Mouse (Mus musculus) kidney, embryonic 16.5 days (tissue): ENCODE data around the gene Psip1. TPM values are rescaled to one million over a fixed set of nuclear protein-coding genes. Genes with fewer than 3 reads are reported as not detected.

Experiments used
- ATAC-seq: fragments of 200-750 bp; cut with Nextera tagmentation; 2 replicates; pipeline ENCODE4 v1.8.0; 2017; ENCODE audit warnings: moderate TSS enrichment; ENCODE audit not compliant: low FRiP score, low TSS enrichment
- H3K27ac ChIP-seq: fragments of 300-500 bp; sonication (generic); 2 replicates; pipeline ENCODE4 v1.5.1; 2014; ENCODE audit warnings: low read length
- H3K27me3 ChIP-seq: fragments of 300-500 bp; sonication (generic); 2 replicates; pipeline ENCODE4 v1.6.1; 2014; ENCODE audit warnings: low read length, control low read depth, mixed read lengths; ENCODE audit not compliant: insufficient read depth
- H3K36me3 ChIP-seq: fragments of 300-500 bp; sonication (generic); 2 replicates; pipeline ENCODE4 v1.6.1; 2014; ENCODE audit warnings: low read length, control low read depth, mixed read lengths; ENCODE audit not compliant: insufficient read depth
- H3K4me1 ChIP-seq: fragments of 300-500 bp; sonication (generic); 2 replicates; pipeline ENCODE4 v1.6.1; 2014; ENCODE audit warnings: low read length, control low read depth, mixed read lengths; ENCODE audit not compliant: insufficient read depth
- H3K4me2 ChIP-seq: fragments of 300-500 bp; sonication (generic); replicated peaks from 2 replicates; pipeline ENCODE4 v1.6.1; 2014; ENCODE audit warnings: low read depth, low read length
- H3K4me3 ChIP-seq: fragments of 300-500 bp; sonication (generic); 2 replicates; pipeline ENCODE4 v1.5.1; 2014; ENCODE audit warnings: mild to moderate bottlenecking, low read length
- H3K9ac ChIP-seq: fragments of 300-500 bp; sonication (generic); replicated peaks from 2 replicates; pipeline ENCODE4 v1.6.1; 2014; ENCODE audit warnings: low read length
- H3K9me3 ChIP-seq: fragments of 300-500 bp; sonication (generic); 2 replicates; pipeline ENCODE4 v1.6.1; 2016; ENCODE audit warnings: low read length, control low read depth
- WGBS: fragments of 180-500 bp; shearing (Covaris S2); extraction: QIAGEN DNeasy Blood & Tissue Kit; methylation state at CpG from one replicate; pipeline ENCODE4 v1.1.7; 2014; 5-methylcytosine and 5-hydroxymethylcytosine counted together
- polyA plus RNA-seq: library from polyadenylated mRNA; unstranded; fragments of >200 nt; fragmentation: Nextera tagmentation; extraction: Ambion mirVana; gene quantifications from 2 replicates; pipeline ENCODE4 v1.2.1, GENCODE M21; 2015

Psip1 gene
- polyA plus RNA-seq, 1 experiment from 2014 or later, result 109 TPM

DNA sequence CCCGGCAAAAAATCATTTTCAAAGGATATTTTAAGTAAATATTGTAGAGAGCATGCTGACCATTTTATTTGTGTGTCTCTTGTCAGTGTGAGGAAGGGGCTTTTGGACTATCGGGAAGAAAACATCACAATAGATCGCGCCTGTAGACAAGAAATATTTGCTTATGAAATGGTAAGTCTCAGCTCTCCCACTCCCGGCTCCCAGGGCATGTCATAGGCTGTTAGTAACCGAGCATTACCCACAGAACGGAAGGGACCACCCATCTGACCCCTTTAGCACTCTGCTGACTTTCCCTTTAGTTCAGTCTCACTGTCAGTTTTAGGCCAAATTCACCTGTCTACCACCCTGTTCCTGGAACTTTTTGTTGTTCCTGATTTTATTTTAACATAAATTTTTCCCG, 58.6 kb downstream of the Psip1 start:
- Histone ChIP-seq H3K27me3 (no peaks in the 10 kb centered on the region), H3K4me2 (no peak overlapping the region), H3K4me1 (no peaks in the 10 kb centered on the region), H3K4me3 (no peak overlapping the region), H3K9me3 (no peaks in the 10 kb centered on the region), H3K36me3 (peaks cover 50% of the 10 kb centered on the region), H3K9ac (no peak overlapping the region), H3K27ac (no peak overlapping the region)
- no peak for ATAC-seq
- WGBS, result 93% methylated on average over 8 of the region's 8 CpGs

DNA sequence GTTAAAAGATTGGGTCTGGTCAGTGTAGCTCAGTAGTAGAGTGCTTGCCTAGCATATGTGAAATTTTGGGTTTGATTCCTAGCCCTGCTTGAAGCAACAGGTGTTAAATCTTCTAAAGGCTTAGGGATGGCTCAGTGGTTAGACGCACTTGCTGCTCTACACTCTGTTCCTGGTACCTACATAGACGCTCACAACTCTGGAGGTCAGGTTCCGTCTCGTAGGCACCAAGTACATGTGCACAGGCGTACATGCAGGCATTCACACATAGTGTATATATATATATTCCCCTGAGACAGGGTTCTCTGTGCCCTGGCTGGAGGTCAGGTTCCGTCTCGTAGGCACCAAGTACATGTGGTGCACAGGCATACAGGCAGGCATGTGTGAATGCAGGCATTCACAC, 59.1 kb downstream of the Psip1 start:
- H3K36me3 ChIP-seq, result peaks cover 49% of the 10 kb centered on the region
- no peak overlapping the region for H3K4me3 ChIP-seq
- H3K4me1 ChIP-seq, result no peaks in the 10 kb centered on the region
- WGBS, result 96% methylated on average over 7 of the region's 7 CpGs
- no peaks in the 10 kb centered on the region for H3K9me3 ChIP-seq
- H3K27ac ChIP-seq, result no peak overlapping the region
- no peak overlapping the region for H3K9ac ChIP-seq
- H3K4me2 ChIP-seq, result no peak overlapping the region
- H3K27me3 ChIP-seq, result no peaks in the 10 kb centered on the region
- ATAC-seq, result no peak

DNA sequence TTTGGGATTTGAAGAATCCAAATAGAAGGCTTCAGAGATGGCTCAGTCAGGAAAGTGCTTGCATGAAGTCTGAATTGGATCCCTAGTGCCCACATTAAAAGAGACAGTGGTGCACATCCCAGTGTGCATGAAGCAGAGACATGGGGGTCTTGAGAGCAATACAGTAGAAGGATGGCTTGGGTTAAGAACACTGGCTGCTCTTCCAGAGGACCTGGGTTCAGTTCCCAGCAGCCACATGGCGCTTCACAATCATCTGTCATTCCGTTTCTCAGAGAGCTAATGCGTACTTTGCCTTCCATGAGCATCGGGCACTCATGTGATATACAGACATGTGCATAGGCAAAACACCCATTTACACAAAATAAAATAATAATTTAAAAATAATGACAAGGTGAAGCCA, 61.1 kb downstream of the Psip1 start:
- H3K4me1 ChIP-seq, result no peaks in the 10 kb centered on the region
- H3K36me3 ChIP-seq, result peaks cover 48% of the 10 kb centered on the region
- no peaks in the 10 kb centered on the region for H3K27me3 ChIP-seq
- no peak overlapping the region for H3K9ac ChIP-seq
- H3K27ac ChIP-seq, result no peak overlapping the region
- no peak overlapping the region for H3K4me2 ChIP-seq
- no peak for ATAC-seq
- WGBS, result 96% methylated on average over 4 of the region's 4 CpGs
- H3K4me3 ChIP-seq, result no peak overlapping the region
- no peaks in the 10 kb centered on the region for H3K9me3 ChIP-seq

DNA sequence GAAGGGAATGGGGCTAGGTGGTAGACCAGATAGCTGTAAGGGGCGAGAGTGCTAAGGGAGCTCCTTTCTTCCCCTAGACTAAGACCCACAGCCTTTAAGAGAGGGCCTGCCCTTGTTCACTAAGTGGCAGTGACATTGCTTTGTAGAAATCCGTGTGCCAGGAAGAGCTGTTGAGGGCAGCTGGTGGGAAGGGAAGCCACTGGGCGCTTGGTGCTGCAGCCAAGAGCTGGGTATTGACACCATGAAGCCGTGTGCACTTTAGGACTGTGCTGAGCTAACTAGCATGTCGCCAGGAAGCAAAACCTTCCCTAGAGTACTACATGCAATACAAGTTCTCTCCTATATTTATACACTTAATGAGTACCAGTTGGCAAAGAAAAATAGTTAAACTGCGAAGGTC, 62.6 kb downstream of the Psip1 start:
- WGBS, result 95% methylated on average over 6 of the region's 6 CpGs
- peaks cover 42% of the 10 kb centered on the region for H3K36me3 ChIP-seq

DNA sequence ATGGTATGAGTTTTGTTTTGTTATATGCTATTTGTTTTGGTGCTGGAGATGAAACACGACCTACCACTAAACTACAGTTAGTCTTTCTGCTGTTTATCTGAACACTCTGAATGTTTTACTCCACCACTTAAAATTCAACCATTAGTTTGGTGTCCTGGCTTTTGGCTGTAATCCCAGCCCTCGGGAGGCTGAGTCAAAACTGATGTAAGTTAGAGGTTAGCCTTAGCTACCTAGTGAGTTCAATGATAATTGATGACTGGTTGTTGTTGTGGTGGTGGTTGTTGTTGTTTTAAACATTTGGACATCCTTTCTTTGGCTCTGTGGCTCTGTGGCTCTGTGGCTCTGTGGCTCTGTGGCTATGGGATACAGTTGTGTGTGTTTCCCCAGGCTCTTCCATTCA, 67.5 kb downstream of the Psip1 start:
- Histone ChIP-seq H3K4me1 (peaks cover 13% of the 10 kb centered on the region), H3K36me3 (peaks cover 13% of the 10 kb centered on the region), H3K4me2 (peak overlapping the region; percentile 74), H3K9me3 (no peaks in the 10 kb centered on the region), H3K9ac (peak overlapping the region; percentile 97; the same call in 1 of the 2 replicates), H3K4me3 (peak overlapping the region; percentile 98), H3K27ac (no peak overlapping the region), H3K27me3 (no peaks in the 10 kb centered on the region)
- no peak for ATAC-seq
- 65% methylated on average over 2 of the region's 2 CpGs for WGBS

More for the DNA sequence above, 62.6 kb downstream of the Psip1 start:
- Histone ChIP-seq H3K9me3 (no peaks in the 10 kb centered on the region), H3K4me1 (peaks cover 6% of the 10 kb centered on the region), H3K27ac (no peak overlapping the region), H3K9ac (no peak overlapping the region), H3K27me3 (no peaks in the 10 kb centered on the region), H3K4me3 (no peak overlapping the region), H3K4me2 (no peak overlapping the region)
- ATAC-seq, result no peak

DNA sequence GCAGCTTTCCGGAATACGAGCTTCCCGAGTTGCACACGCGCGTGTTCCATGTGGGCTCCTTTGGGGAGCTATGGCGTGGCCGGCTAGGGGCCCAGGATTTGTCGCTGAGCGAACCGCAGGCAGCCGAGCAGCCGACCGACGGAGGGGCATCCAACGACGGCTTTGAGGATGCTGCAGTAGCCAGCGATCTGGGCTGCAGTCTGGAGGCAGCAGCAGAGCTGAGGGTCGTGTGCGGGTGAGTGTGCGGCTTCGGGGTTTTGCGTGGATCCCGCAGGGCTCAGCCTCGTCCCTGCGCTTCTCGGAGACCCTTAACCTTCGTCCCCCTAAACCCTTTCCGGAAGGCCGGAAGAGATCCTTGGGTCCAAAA, 68.5 kb downstream of the Psip1 start:
- no peaks in the 10 kb centered on the region for H3K9me3 ChIP-seq
- no peak for ATAC-seq
- 0% methylated on average over 30 of the region's 30 CpGs for WGBS

DNA sequence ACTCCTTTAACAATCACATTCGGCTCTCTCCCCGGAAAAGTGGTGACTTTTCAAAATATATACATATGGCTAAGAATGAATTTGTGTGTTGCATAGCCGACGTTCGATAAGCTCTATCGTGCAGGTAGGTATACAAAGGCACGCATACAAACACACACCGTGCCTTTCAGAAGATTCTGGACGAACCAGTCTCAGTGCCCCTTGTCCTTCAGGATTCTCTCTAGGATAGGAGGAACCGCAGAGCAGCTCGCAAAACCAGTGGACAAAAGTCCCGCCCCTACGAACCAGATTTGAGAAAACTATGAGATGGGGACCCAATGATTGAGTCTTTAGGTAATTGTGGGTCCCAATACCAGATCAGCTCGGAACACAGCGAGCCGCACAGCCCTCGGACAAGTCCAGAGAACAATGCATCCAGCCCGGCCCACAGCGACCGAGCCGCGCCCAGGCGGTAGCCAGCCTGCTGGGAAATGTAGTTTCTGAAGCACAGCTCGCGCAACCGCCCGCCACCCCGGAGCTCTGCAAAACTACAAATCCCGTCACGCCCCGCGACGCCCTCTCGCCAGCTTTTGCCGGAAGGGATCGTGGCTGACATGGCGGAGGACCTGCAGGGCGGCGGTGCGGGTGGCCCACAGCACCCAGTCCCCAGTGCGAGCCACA, 69.0 kb downstream of the Psip1 start, which contains the start of gene Snapc3:
Gene Snapc3, plus strand, starts transcription at position 565 of the 660 bp plus-strand sequence.
- H3K9me3 ChIP-seq, result no peaks in the 10 kb centered on the region
- no peaks in the 10 kb centered on the region for H3K27me3 ChIP-seq
- peak; percentile 100 for ATAC-seq
- peak within 1 kb of the TSS; percentile 86 for H3K27ac ChIP-seq
- H3K9ac ChIP-seq, result peak within 1 kb of the TSS; percentile 97
- 0 out of 2 replicates have a peak, but pooled peaks cover 3% of the 10 kb centered on the region for H3K36me3 ChIP-seq
- H3K4me1 ChIP-seq, result peaks cover 13% of the 10 kb centered on the region
- WGBS, result under 1% methylated on average over 41 of the region's 41 CpGs
- peak within 1 kb of the TSS; percentile 74 for H3K4me2 ChIP-seq
- peak within 1 kb of the TSS; percentile 98 for H3K4me3 ChIP-seq

More for the DNA sequence above, 68.5 kb downstream of the Psip1 start:
- Histone ChIP-seq H3K4me2 (peak overlapping the region; percentile 74), H3K4me1 (peaks cover 13% of the 10 kb centered on the region), H3K36me3 (0 out of 2 replicates have a peak, but pooled peaks cover 3% of the 10 kb centered on the region), H3K27ac (peak overlapping the region; percentile 84), H3K27me3 (no peaks in the 10 kb centered on the region), H3K4me3 (peak overlapping the region; percentile 98), H3K9ac (peak overlapping the region; percentile 97)

DNA sequence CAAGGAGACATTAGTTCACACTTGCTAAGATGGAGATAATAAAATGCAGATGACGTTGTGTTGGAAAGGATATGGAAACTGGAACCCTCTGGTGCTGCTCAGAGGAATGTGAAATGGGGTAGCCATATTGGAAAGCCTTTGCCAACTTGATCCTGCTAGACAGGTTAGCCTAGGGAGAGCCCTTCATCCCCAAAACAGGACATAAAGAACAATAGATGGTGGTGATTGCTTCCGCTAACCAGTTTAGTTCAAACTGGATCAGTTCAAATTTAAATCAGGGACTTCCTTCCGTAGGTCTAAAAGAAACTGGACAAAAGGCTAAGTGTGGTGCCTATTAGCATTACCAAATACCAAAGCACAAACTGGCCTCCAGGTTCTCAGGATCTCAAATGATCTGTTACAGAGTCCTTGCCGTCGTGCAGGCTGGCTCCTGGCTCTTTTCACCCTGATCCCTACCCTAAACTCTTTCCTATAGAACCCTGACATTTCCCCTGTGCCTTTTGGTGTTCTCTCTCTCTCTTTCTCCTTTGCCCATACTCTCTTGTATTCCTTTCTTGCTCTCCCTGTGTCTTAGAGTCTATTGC, 71.9 kb downstream of the Psip1 start:
- H3K9me3 ChIP-seq, result no peaks in the 10 kb centered on the region
- H3K27me3 ChIP-seq, result no peaks in the 10 kb centered on the region
- H3K9ac ChIP-seq, result no peak overlapping the region
- ATAC-seq, result no peak
- H3K36me3 ChIP-seq, result no peaks in the 10 kb centered on the region
- H3K4me1 ChIP-seq, result peaks cover 13% of the 10 kb centered on the region
- no peak overlapping the region for H3K27ac ChIP-seq
- H3K4me2 ChIP-seq, result no peak overlapping the region
- 83% methylated on average over 5 of the region's 5 CpGs for WGBS
- H3K4me3 ChIP-seq, result no peak overlapping the region

DNA sequence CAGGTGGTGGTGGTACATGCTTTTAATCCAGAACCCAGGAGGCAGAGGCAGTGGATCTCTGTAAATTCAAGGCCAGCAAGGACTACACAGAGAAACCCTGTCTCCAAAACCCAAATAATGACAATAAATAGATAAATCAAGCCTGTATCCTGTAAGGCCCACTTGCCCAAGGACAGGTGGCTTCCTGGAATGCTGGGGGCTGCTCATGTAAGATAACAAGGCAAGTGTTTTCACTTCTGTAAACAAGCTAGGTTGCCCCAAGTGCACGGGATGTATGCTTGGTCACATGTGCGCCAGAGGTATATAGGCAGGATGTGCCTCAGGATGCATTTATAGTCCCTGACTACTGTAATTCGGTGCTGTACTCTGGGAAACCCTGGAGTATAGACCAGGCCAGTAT, 74.2 kb downstream of the Psip1 start:
- Histone ChIP-seq H3K36me3 (0 out of 2 replicates have a peak, but pooled peaks cover 3% of the 10 kb centered on the region), H3K27me3 (no peaks in the 10 kb centered on the region), H3K27ac (no peak overlapping the region), H3K4me1 (peaks cover 4% of the 10 kb centered on the region; the same call in 1 of the 2 replicates), H3K9me3 (peaks cover 15% of the 10 kb centered on the region), H3K4me2 (no peak overlapping the region), H3K4me3 (no peak overlapping the region), H3K9ac (no peak overlapping the region)
- ATAC-seq, result no peak; the same call in 1 of the 2 replicates
- 72% methylated on average over 3 of the region's 3 CpGs for WGBS

DNA sequence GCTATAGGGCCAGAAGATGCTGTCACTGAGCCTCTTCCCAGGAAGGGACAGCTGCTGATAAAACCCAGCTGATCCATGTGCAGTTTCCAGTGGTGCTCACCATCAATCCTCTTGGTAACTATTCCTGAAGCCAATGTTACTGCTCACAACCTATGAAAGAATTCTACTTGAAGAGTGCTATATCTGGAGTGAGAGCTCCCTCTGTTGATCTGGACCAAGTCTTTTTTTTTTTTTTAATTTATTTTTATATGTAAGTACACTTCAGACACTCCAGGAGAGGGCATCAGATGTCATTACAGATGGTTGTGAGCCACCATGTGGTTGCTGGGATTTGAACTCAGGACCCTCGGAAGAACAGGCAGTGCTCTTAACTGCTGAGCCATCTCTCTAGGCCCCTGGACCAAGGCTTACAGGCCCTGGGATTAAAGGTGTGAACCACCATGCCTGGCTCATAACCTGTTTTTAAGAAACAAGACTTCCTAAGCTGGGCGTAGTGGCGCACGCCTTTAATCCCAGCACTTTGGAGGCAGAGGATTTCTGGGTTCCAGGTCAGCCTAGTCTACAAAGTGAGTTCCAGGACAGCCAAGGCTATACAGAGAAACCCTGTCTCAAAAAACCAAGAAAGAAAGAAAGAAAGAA, 76.3 kb downstream of the Psip1 start:
- Histone ChIP-seq H3K4me1 (no peaks in the 10 kb centered on the region), H3K36me3 (0 out of 2 replicates have a peak, but pooled peaks cover 3% of the 10 kb centered on the region), H3K9me3 (peaks cover 15% of the 10 kb centered on the region), H3K9ac (no peak overlapping the region), H3K27me3 (no peaks in the 10 kb centered on the region), H3K4me3 (no peak overlapping the region), H3K4me2 (no peak overlapping the region), H3K27ac (no peak overlapping the region)
- no peak for ATAC-seq
- 97% methylated on average over 4 of the region's 4 CpGs for WGBS
